Mouse (Mus musculus) megakaryocyte progenitor cell, adult 5-6 weeks (primary cell): ENCODE measurements at regions not wholly inside any gene's neighbourhood (a gene's known extent, or its start where the extent isn't known, plus 50 kb on each side); places are given as distances from the start of the nearest gene placed in this dataset.
A peak's percentile ranks its signal among the peaks of the same experiment; 100 is the strongest.

Source experiments
- ATAC-seq: replicated peaks from 2 replicates; pipeline ENCODE4 v1.8.0; 2016; ENCODE audit warnings: mild to moderate bottlenecking, moderate TSS enrichment, inconsistent platforms; ENCODE audit not compliant: poor library complexity

GRCm38 (mm10) chr16:78877941-78878340, 52.8 kb upstream of the Chodl start:
- ATAC-seq: no peak

DNA sequence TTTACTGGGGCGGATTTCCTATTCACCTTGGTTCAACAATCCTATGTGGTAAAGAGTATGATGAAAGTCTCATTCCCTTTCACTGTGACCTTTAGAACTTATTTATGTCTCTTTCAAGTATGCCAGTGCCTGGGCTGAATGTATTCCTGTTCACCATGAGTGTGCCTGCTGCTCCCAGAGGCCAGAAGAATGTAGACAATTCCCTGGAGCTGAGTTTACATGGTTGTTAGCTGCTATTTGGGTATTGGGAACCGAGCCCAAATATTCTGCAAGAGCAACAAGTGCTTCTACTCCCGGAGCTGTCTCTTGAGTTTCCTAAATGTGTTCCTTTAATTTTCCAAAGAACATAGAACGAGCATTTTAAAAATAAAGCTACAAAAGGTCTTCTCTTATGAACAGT, 71.7 kb upstream of the Chodl start:
- no peak for ATAC-seq

DNA sequence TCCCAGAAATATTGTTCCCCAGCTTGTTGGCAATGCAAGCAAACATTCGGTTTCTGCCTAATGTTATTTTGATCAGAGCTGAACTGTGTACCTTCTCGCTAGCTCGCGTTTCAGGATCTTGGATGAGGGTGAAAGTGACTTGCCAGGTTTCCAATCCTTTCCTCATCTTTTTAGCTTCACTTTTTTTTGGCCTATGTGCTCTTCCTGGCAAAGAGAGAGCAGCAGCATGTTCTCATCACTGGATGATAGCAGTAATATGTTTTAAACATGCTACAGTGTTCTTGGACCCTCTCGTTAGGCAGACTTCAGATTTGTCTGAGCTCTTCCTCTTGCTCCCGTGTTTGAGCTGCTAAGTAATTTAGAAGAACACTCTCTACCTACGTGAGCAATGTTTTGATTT, 99.8 kb upstream of the Chodl start:
- no peak for ATAC-seq

GRCm38 (mm10) chr16:78827739-78828138, 103.0 kb upstream of the Chodl start:
- ATAC-seq: no peak

DNA sequence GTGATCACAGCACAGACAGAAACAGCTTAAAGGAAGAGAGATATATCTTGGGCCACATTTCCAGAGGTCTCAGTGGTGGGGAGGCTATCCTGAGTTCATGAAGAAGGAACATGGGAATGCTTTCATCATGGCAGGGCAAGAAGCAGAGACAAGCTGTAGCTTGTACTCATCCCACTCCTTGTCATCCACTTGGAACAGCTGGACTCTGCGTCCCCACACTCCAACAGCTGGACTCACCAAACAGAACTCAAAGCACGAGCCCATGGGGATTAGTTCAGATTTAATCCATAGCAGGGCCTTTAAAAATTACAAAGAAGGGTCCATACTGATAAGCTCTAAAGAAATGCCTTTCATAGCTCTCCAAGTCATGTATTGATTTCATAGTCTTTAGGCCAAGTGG, 140.7 kb upstream of the Chodl start:
- ATAC-seq: no peak

- no peak for ATAC-seq
Observed at GRCm38 (mm10) chr16:78759226-78759625, 171.5 kb upstream of the Chodl start.

DNA sequence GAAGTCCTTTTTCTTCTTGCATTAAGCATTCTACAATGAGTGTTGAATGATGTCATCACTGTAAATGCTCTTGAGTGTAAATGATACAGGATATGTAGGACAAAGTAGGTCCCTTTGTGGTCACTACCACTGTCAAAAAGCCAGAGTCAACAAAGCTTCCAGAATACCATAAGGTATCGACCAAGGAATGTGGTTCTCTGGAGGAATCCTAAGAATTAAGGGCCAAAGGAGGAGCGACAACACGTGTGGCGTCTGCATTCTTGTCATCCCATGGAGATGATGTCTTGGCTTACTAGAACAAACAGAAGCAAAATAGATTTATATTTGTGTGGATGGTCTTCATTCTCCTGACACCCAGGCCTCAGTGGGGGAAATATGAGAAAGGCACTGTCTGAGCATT, 161.4 kb upstream of the D16Ertd472e start:
- no peak for ATAC-seq

GRCm38 (mm10) chr16:78730583-78731501, 154.3 kb upstream of the D16Ertd472e start:
- no peak for ATAC-seq

- no peak for ATAC-seq
Observed at GRCm38 (mm10) chr16:78725541-78725940, 149.0 kb upstream of the D16Ertd472e start.

- ATAC-seq: no peak
Observed at GRCm38 (mm10) chr16:78709943-78710342, 133.4 kb upstream of the D16Ertd472e start.

DNA sequence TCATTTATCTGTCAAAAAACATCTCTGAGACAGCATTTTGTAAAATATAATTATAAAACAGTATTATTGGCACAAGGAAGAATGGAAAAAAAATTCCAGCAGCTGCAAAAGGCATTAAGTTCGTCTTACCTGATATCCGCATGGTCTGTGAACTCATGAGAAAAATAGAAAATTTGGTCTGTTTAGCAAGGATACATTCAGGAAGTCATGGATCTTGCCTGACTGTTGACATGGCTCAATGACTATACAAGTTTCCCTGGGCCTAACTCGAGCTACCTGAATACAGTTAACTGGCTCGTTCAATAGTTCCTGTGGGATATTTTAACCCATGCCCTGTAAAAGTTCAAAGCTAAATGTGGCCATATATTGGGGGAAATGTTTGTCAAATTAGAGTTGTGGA, 131.1 kb upstream of the D16Ertd472e start:
- ATAC-seq: no peak

- ATAC-seq: no peak
Observed at GRCm38 (mm10) chr16:78707165-78707564, 130.7 kb upstream of the D16Ertd472e start.

DNA sequence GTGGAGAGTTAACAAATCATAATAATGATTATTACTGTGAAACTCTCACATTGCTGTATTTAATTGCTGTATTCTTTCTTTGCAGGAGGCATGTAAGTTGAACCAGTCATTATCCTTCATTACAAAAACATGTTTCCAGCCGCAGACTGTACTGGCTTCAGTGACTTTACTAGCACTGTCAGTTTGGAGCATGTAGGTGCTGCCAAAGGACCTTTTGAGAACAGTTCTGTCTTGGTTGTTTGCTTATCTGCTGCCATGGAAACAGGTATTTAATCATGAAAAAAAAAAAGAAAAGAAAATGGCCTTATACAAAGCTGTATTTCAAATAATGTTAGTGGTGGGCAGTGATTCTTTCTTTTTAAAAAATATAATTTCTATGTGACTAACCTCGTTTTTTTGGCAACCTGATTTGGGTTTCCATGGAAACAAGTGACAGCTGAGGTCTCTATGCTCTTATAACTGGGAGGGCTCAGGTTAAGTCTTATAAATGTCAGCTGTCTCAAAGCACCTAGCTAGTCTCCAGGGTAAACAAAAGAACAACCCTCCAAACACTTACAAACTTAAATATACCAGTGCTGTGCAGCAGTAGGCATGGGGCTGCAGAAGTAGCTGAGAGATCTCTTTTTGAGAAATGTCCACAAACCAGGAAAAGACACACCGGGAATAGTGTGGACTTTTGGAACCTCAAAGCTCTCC, 121.2 kb upstream of the D16Ertd472e start:
- ATAC-seq: no peak

DNA sequence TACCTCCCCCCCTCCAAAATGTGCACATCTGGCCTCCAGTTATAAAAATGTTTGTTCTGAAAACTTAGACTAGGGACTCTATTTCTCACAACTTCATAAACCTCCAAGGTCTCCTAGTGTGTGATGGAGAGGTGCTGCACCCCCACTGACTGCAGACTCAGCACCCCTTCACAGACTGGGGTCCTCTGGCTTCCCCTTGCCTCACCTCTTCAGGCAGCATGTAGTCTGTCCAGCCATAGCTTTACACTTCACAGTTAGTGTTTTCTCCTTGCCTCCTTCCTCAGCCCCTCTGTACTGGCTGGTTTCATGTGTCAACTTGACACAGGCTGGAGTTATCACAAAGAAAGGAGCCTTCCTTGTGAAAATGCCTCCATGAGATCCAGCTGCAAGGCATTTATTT, 111.7 kb upstream of the D16Ertd472e start:
- ATAC-seq: no peak

DNA sequence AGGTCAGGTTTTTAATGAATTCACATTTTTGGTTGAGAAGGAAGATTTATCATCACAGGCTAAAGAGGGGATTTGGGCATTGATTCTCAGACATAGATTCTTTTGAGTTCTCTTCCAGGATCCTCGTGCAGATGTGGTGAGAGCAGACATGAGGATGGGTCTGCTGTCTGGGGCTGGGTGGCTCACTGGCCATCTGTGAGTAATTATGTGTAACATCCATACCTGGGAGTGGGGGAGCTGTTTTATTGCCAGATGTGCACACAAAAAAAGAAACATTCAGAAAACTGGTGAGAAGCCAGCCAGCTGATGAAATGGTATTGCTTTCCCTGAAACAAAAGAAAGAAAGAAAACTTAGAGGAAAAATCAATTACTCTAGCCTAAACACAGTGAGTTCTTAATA, 108.7 kb upstream of the D16Ertd472e start:
- no peak for ATAC-seq

- ATAC-seq: no peak
Observed at GRCm38 (mm10) chr16:78684031-78684430, 107.5 kb upstream of the D16Ertd472e start.

- ATAC-seq: no peak
Observed at GRCm38 (mm10) chr16:78661126-78661525, 84.6 kb upstream of the D16Ertd472e start.

DNA sequence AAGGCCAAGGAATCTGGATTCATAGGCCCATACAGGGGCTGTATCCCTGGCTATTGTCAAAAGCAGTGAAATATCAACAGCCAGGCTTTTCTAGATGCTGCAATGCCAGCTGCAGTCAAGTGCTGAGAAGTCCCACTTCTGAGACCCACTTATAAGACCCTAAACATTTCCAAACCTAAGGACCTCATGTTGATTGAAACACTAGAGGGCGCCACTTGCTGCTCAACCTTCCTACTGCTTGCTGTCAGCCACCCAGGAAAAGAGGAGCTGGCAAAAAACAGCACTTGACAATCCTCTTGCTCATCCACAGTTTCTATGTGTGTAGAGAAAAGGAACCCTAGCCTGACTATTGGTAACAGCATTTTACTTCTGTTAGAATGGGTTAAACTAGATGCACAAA, 68.2 kb upstream of the D16Ertd472e start:
- ATAC-seq: no peak

DNA sequence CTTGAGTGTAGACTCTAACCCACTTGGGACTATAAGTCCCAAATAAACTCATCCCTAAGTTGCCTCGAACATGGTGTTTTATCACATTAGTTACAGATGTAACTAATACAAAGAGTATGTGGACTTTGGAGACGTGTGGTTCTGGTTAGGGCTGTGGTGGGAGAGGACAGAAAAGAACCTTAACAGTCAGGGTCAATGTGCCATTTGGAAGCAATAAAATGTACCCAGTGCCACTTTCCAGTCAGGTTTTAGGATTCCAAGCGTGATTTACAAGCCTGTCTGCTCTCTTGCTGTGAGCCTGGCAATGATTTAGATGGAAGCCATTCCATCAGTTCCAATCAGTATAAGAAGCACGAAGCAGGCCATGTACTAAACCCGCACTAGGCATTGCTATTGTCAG, 65.2 kb upstream of the D16Ertd472e start:
- ATAC-seq: no peak

- no peak for ATAC-seq
Observed at GRCm38 (mm10) chr16:78641205-78641604, 64.7 kb upstream of the D16Ertd472e start.

- no peak for ATAC-seq
Observed at GRCm38 (mm10) chr16:78637452-78637851, 60.9 kb upstream of the D16Ertd472e start.

DNA sequence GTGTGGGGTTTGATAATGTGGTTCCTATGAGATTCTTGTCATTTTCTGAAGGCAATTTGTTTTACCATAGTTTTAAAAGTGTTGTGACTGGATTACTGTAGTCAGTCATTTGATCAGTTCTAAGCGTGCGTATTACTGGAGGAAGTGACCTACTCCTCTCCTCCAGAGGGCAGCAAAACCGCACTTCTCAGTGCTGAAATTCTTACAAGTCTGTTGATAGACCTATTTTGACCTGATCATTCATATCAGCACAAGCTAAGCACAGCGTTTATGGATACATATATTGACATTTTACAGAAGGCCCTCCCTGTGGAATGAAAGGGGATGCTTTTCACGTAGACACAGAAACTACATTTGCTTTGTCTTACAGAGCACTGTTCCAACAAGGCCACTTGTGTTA, 60.5 kb upstream of the D16Ertd472e start:
- ATAC-seq: peak; percentile 90
